Mouse (Mus musculus): ENCODE results near the gene Bod1. TPM values are rescaled to one million over a fixed set of nuclear protein-coding genes. Genes with fewer than 3 reads are reported as not detected.

Gene Bod1
- total and polyA plus RNA-seq, 2 experiments from 2014 or later, result 69.9 to 96.1 TPM

DNA sequence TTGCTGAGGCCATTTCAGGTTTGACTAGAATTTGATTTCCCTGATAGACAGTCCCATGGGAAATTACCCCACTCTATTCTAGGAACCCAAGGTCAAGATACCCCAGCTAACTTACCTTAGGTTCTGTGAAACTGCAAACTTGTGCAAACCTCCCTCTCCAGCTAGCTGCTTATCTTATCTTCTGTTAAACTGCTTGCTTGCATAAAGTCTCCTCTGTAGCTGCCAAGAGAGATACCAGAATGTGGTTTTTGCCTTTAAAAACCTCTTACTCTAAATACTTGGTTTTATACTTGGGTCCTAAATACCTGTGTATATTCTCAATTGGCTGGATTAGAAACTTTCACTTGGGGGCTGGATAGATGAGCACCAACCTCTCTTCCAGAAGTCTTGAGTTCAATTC, 36.1 kb upstream of the Bod1 start:
- Histone ChIP-seq H3K9ac (replicated peaks; ENCODE audit: low read depth, low read length) (no peak overlapping the region), H3K9me3 (replicated peaks; ENCODE audit: control insufficient read depth, low read length) (0 out of 2 replicates have a peak, but pooled peaks cover 5% of the 10 kb centered on the region), H3K27me3 (ENCODE audit: control insufficient read depth, insufficient read depth, low read length) (no peaks in the 10 kb centered on the region), H3K27ac (ENCODE audit: low read depth) (no peak overlapping the region), H3K4me2 (ENCODE audit: low read depth, low read length) (no peak overlapping the region), H3K36me3 (replicated peaks; ENCODE audit: control insufficient read depth, insufficient read depth, low read length) (no peaks in the 10 kb centered on the region), H3K4me3 (ENCODE audit: low read depth, low read length) (no peak overlapping the region), H3K4me1 (ENCODE audit: control insufficient read depth, insufficient read depth) (peaks cover 3% of the 10 kb centered on the region)
- TF ChIP-seq EP300 (IDR thresholded peaks at IDR 0.05; ENCODE audit: low read depth) (no peak), CTCF (IDR thresholded peaks at IDR 0.05; ENCODE audit: low read depth) (no peak)
- DNase-seq (ENCODE audit: low spot score), result no peak
- no peak for ATAC-seq (ENCODE audit: insufficient read depth, low read depth)

GRCm38 (mm10) chr11:31703173-31703572, 31.5 kb upstream of the Bod1 start:
- no peak overlapping the region for H3K9ac ChIP-seq (replicated peaks; ENCODE audit: low read depth, low read length)
- WGBS, result 60% methylated on average over 8 of the region's 8 CpGs
- H3K36me3 ChIP-seq (replicated peaks; ENCODE audit: control insufficient read depth, insufficient read depth, low read length), result no peaks in the 10 kb centered on the region
- H3K9me3 ChIP-seq (replicated peaks; ENCODE audit: control insufficient read depth, low read length), result 0 out of 2 replicates have a peak, but pooled peaks cover 5% of the 10 kb centered on the region
- TF ChIP-seq CTCF (IDR thresholded peaks at IDR 0.05; ENCODE audit: low read depth) (no peak), EP300 (IDR thresholded peaks at IDR 0.05; ENCODE audit: low read depth) (no peak)
- no peak overlapping the region for H3K27ac ChIP-seq (ENCODE audit: low read depth)
- no peak overlapping the region for H3K4me2 ChIP-seq (ENCODE audit: low read depth, low read length)
- H3K27me3 ChIP-seq (ENCODE audit: control insufficient read depth, insufficient read depth, low read length), result no peaks in the 10 kb centered on the region
- DNase-seq (ENCODE audit: low spot score) (peak; percentile 38), ATAC-seq (ENCODE audit: insufficient read depth, low read depth) (no peak)
- H3K4me3 ChIP-seq (ENCODE audit: low read depth, low read length), result no peak overlapping the region
- H3K4me1 ChIP-seq (ENCODE audit: control insufficient read depth, insufficient read depth), result no peaks in the 10 kb centered on the region

- Histone ChIP-seq H3K9me3 (replicated peaks; ENCODE audit: control insufficient read depth, low read length) (no peaks in the 10 kb centered on the region), H3K4me3 (ENCODE audit: low read depth, low read length) (no peak overlapping the region), H3K27me3 (ENCODE audit: control insufficient read depth, insufficient read depth, low read length) (no peaks in the 10 kb centered on the region), H3K27ac (ENCODE audit: low read depth) (no peak overlapping the region), H3K9ac (replicated peaks; ENCODE audit: low read depth, low read length) (no peak overlapping the region), H3K4me2 (ENCODE audit: low read depth, low read length) (no peak overlapping the region), H3K4me1 (ENCODE audit: control insufficient read depth, insufficient read depth) (no peaks in the 10 kb centered on the region), H3K36me3 (replicated peaks; ENCODE audit: control insufficient read depth, insufficient read depth, low read length) (no peaks in the 10 kb centered on the region)
- TF ChIP-seq CTCF (IDR thresholded peaks at IDR 0.05; ENCODE audit: low read depth) (no peak), EP300 (IDR thresholded peaks at IDR 0.05; ENCODE audit: low read depth) (no peak)
- DNase-seq (ENCODE audit: low spot score) (no peak), ATAC-seq (ENCODE audit: insufficient read depth, low read depth) (no peak)
- WGBS, result 85% methylated on average over 3 of the region's 3 CpGs
These were observed 30.2 kb upstream of the Bod1 start for GRCm38 (mm10) chr11:31701901-31702300.

DNA sequence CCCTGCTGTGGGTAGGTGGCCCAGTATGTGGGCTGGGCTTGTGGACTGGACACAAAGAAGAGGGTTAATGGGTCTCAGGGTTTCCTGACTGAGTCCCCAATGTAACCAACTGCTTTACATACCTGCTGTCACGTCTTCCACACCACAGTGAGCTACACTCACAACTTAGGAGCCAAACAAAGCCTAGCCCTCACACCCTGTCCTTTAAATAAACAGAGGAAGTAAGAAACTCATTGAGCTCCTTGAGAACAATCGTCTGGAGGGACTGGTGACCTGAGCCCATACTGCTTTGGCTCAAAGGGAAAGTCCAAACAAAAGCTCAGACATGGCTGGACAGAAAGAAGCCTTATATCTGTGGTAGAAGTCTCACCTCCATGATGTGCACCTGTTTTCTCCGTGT, 27.8 kb upstream of the Bod1 start:
- DNase-seq (ENCODE audit: low spot score), result no peak
- no peak for ATAC-seq (ENCODE audit: insufficient read depth, low read depth)
- no peaks in the 10 kb centered on the region for H3K36me3 ChIP-seq (replicated peaks; ENCODE audit: control insufficient read depth, insufficient read depth, low read length)
- no peak overlapping the region for H3K4me3 ChIP-seq (ENCODE audit: low read depth, low read length)
- 55% methylated on average over 3 of the region's 3 CpGs for WGBS
- no peaks in the 10 kb centered on the region for H3K9me3 ChIP-seq (replicated peaks; ENCODE audit: control insufficient read depth, low read length)
- no peaks in the 10 kb centered on the region for H3K4me1 ChIP-seq (ENCODE audit: control insufficient read depth, insufficient read depth)
- TF ChIP-seq EP300 (IDR thresholded peaks at IDR 0.05; ENCODE audit: low read depth) (no peak), CTCF (IDR thresholded peaks at IDR 0.05; ENCODE audit: low read depth) (no peak)
- H3K9ac ChIP-seq (replicated peaks; ENCODE audit: low read depth, low read length), result no peak overlapping the region
- H3K27me3 ChIP-seq (ENCODE audit: control insufficient read depth, insufficient read depth, low read length), result no peaks in the 10 kb centered on the region
- no peak overlapping the region for H3K4me2 ChIP-seq (ENCODE audit: low read depth, low read length)
- H3K27ac ChIP-seq (ENCODE audit: low read depth), result no peak overlapping the region

DNA sequence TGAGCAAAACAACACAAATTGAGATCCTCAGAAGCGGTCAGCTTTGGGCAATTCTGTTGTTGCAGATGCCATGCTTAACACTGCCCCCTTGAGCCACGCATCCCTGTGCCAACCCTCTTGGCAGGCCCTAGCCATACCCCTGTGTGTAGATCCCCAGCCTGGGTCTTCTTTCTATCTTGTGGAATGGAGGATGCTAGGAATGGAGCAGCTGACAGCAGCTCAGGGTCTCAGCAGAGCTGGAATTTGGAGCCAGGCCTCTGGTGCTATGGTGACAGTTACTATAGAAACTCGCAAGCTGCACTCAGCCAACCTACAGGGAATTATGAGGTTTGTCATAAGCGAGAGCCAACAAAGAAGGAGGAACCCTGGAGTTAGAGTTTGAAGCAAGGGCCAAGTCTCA, 23.1 kb upstream of the Bod1 start:
- Histone ChIP-seq H3K4me1 (ENCODE audit: control insufficient read depth, insufficient read depth) (no peaks in the 10 kb centered on the region), H3K27me3 (ENCODE audit: control insufficient read depth, insufficient read depth, low read length) (no peaks in the 10 kb centered on the region), H3K27ac (ENCODE audit: low read depth) (no peak overlapping the region), H3K36me3 (replicated peaks; ENCODE audit: control insufficient read depth, insufficient read depth, low read length) (no peaks in the 10 kb centered on the region), H3K4me3 (ENCODE audit: low read depth, low read length) (no peak overlapping the region), H3K9me3 (replicated peaks; ENCODE audit: control insufficient read depth, low read length) (no peaks in the 10 kb centered on the region), H3K4me2 (ENCODE audit: low read depth, low read length) (no peak overlapping the region), H3K9ac (replicated peaks; ENCODE audit: low read depth, low read length) (no peak overlapping the region)
- DNase-seq (ENCODE audit: low spot score) (no peak), ATAC-seq (ENCODE audit: insufficient read depth, low read depth) (no peak)
- WGBS, result 70% methylated on average over 4 of the region's 4 CpGs
- TF ChIP-seq EP300 (IDR thresholded peaks at IDR 0.05; ENCODE audit: low read depth), result no peak

DNA sequence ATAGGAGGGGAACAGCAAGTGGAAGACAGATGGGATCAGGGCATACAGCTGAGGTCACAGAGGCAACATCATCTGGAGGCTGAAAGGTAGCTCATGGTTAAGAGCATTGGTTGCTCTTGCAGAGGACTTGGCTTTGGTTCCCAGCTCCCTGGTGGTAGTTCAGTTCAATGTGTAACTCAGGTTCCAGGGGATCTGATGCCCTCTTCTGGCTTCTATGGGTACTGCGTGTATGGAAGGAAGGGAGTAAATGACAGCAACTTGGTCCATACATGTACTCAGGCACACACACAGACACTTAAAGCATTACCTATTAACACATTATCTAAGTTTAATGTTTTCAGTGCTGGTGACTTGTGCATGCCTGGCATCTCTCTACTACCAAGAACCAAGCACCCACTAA, 22.4 kb upstream of the Bod1 start:
- no peak overlapping the region for H3K9ac ChIP-seq (replicated peaks; ENCODE audit: low read depth, low read length)
- H3K4me2 ChIP-seq (ENCODE audit: low read depth, low read length), result no peak overlapping the region
- H3K27me3 ChIP-seq (ENCODE audit: control insufficient read depth, insufficient read depth, low read length), result no peaks in the 10 kb centered on the region
- 88% methylated on average over 1 of the region's 1 CpGs for WGBS
- ATAC-seq (ENCODE audit: insufficient read depth, low read depth) (no peak), DNase-seq (ENCODE audit: low spot score) (no peak)
- TF ChIP-seq CTCF (IDR thresholded peaks at IDR 0.05; ENCODE audit: low read depth), result no peak; the same call in 1 of the 2 replicates
- TF ChIP-seq EP300 (IDR thresholded peaks at IDR 0.05; ENCODE audit: low read depth), result no peak
- H3K36me3 ChIP-seq (replicated peaks; ENCODE audit: control insufficient read depth, insufficient read depth, low read length), result no peaks in the 10 kb centered on the region
- no peaks in the 10 kb centered on the region for H3K4me1 ChIP-seq (ENCODE audit: control insufficient read depth, insufficient read depth)
- no peak overlapping the region for H3K4me3 ChIP-seq (ENCODE audit: low read depth, low read length)
- H3K9me3 ChIP-seq (replicated peaks; ENCODE audit: control insufficient read depth, low read length), result no peaks in the 10 kb centered on the region
- H3K27ac ChIP-seq (ENCODE audit: low read depth), result no peak overlapping the region

Measured in heart, postnatal 0 days (tissue).